In the genomic region with DNA sequence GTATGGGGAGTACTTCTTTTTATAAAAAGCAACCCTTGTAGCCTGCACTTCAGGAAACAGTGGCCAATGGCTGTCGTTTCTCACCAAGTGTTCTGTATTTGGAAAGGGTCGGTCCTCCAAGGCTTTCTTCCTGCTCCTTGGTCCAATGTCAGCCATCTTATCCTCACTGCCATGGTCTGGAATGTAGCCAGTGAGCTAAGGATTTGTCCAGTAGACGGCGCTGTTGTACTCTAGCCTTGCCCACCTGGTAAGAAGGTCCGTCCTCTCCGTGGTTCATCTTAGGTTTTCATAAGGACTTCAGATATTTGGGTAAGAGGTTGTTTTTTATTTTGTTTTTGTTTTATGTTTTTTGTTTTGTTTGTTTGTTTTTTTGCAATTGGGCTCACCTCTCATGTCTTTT, we compare ENCODE assay signal across 8 mouse cellular contexts.
DNase-seq lines count a peak whose midpoint lies in the region; ATAC-seq and TF ChIP-seq lines count a peak whose summit lies in the region.

No protein-coding gene starts in this region.

- TF ChIP-seq CTCF in intestine, postnatal 0 days (IDR thresholded peaks at IDR 0.05; ENCODE audit: low read depth): peak; percentile 87
- peak; percentile 69 for TF ChIP-seq CTCF in liver, adult 2 months (IDR thresholded peaks at IDR 0.05; ENCODE audit: low read depth, low read length)

- 26% methylated on average over 6 of the region's 6 CpGs for WGBS in intestine, postnatal 0 days
- 34% methylated on average over 6 of the region's 6 CpGs for WGBS in liver, adult 2 months

- peak; percentile 41 for DNase-seq in ovary, postnatal 14 days (ENCODE audit: low spot score)
- DNase-seq in ovary, postnatal 10 days (ENCODE audit: low spot score): no peak
- DNase-seq in adrenal gland, postnatal 10 days: peak; percentile 71
- peak; percentile 85 for DNase-seq in embryo, embryonic 10.5 days (ENCODE audit: low spot score)
- DNase-seq in liver, adult 2 months (ENCODE audit: extremely low read depth, low read depth, low spot score): peak; percentile 76
- DNase-seq in retina, embryonic 14.5 days (ENCODE audit: low spot score): peak; percentile 80
- DNase-seq in MN1 (ENCODE audit: low spot score): no peak

- H3K36me3 ChIP-seq in intestine, postnatal 0 days (ENCODE audit: control insufficient read depth, insufficient read depth): no peaks in the 10 kb centered on the region
- H3K36me3 ChIP-seq in liver, adult 2 months (ENCODE audit: control insufficient read depth, insufficient read depth, low read length): no peaks in the 10 kb centered on the region

- no peaks in the 10 kb centered on the region for H3K27me3 ChIP-seq in intestine, postnatal 0 days (replicated peaks; ENCODE audit: control insufficient read depth, insufficient read depth, low read length)
- no peaks in the 10 kb centered on the region for H3K27me3 ChIP-seq in liver, adult 2 months (ENCODE audit: control insufficient read depth, insufficient read depth, low read length)

- no peak overlapping the region for H3K27ac ChIP-seq in intestine, postnatal 0 days (ENCODE audit: low read depth, low read length)
- H3K27ac ChIP-seq in liver, adult 2 months (replicated peaks; ENCODE audit: insufficient read depth, low read depth, low read length): no peak overlapping the region

- no peak for TF ChIP-seq POLR2A in liver, adult 2 months (IDR thresholded peaks at IDR 0.05; ENCODE audit: extremely low read depth, insufficient read depth, low read length)

- no peaks in the 10 kb centered on the region for H3K79me2 ChIP-seq in liver, adult 2 months (ENCODE audit: control insufficient read depth, insufficient read depth, low read length)

- H3K4me2 ChIP-seq in intestine, postnatal 0 days (replicated peaks; ENCODE audit: low read depth): no peak overlapping the region

- no peaks in the 10 kb centered on the region for H3K4me1 ChIP-seq in intestine, postnatal 0 days (replicated peaks; ENCODE audit: control insufficient read depth, insufficient read depth, low read length)
- H3K4me1 ChIP-seq in liver, adult 2 months (ENCODE audit: control insufficient read depth, insufficient read depth, low read length): peaks cover 7% of the 10 kb centered on the region; the same call in 1 of the 2 replicates

- H3K4me3 ChIP-seq in intestine, postnatal 0 days (ENCODE audit: low read depth, low read length): no peak overlapping the region
- H3K4me3 ChIP-seq in liver, adult 2 months (ENCODE audit: insufficient read depth, low read depth, low read length): no peak overlapping the region

- no peak for ATAC-seq in intestine, postnatal 0 days

- H3K9ac ChIP-seq in intestine, postnatal 0 days (ENCODE audit: low read depth, low read length): no peak overlapping the region
- H3K9ac ChIP-seq in liver, adult 2 months (ENCODE audit: low read depth, low read length): no peak overlapping the region

- no peaks in the 10 kb centered on the region for H3K9me3 ChIP-seq in intestine, postnatal 0 days (ENCODE audit: control insufficient read depth)

Comparison
In these comparisons a context has a peak if more than half of its experiments do, and no peak if none do; other contexts are left out.
1. DNase-seq: peak in ovary, postnatal 14 days (single experiment), adrenal gland, postnatal 10 days (single experiment), embryo, embryonic 10.5 days (single experiment), liver, adult 2 months (single experiment) and retina, embryonic 14.5 days (single experiment); none in ovary, postnatal 10 days (single experiment) and MN1 (single experiment).